Mouse (Mus musculus) heart, adult 2 months (tissue): ENCODE measurements around the gene Traf5. TPM values are rescaled to one million over a fixed set of nuclear protein-coding genes. Genes with fewer than 3 reads are reported as not detected.

Experiments
- DNase-seq, 2 experiments: peaks; one replicate each; pipeline ENCODE4 v3.0.0; 2021
- H3K27ac ChIP-seq: fragments of 200-600 bp; 2 replicates; pipeline ENCODE4 v1.8.1; 2022
- H3K27me3 ChIP-seq: fragments of 200-500 bp; 2 replicates; pipeline ENCODE4 v1.6.1; 2012; ENCODE audit warnings: mild to moderate bottlenecking, low read length, inconsistent platforms, mixed read lengths; ENCODE audit not compliant: control insufficient read depth, insufficient read depth
- H3K36me3 ChIP-seq: fragments of 200-500 bp; 2 replicates; pipeline ENCODE4 v1.6.1; 2012; ENCODE audit warnings: low read length, inconsistent platforms; ENCODE audit not compliant: control insufficient read depth, insufficient read depth
- H3K4me1 ChIP-seq: fragments of 200-500 bp; 2 replicates; pipeline ENCODE4 v1.6.1; 2011; ENCODE audit warnings: low read length; ENCODE audit not compliant: control insufficient read depth, insufficient read depth
- H3K4me3 ChIP-seq: fragments of 200-600 bp; 2 replicates; pipeline ENCODE4 v1.8.1; 2022
- H3K79me2 ChIP-seq: fragments of 200-500 bp; replicated peaks from 2 replicates; pipeline ENCODE4 v1.6.1; 2012; ENCODE audit warnings: mild to moderate bottlenecking, inconsistent platforms, low read length, moderate library complexity, mixed read lengths; ENCODE audit not compliant: control insufficient read depth, insufficient read depth
- H3K9ac ChIP-seq: fragments of 200-500 bp; 2 replicates; pipeline ENCODE4 v1.6.1; 2012; ENCODE audit warnings: low read depth, mild to moderate bottlenecking, control low read depth, inconsistent platforms, low read length, mixed read lengths
- CTCF ChIP-seq: fragments of 200-600 bp; IDR thresholded peaks from 2 replicates; pipeline ENCODE4 v1.8.1; 2022; ENCODE audit warnings: antibody characterized with exemption, mild to moderate bottlenecking, moderate library complexity
- EP300 ChIP-seq: fragments of 200-500 bp; IDR thresholded peaks from 2 replicates; pipeline ENCODE4 v1.6.1; 2011; ENCODE audit warnings: low read depth, low read length, control low read depth; ENCODE audit not compliant: insufficient read depth
- POLR2A ChIP-seq: fragments of 200-500 bp; IDR thresholded peaks from 2 replicates; pipeline ENCODE4 v1.6.1; 2011; ENCODE audit warnings: mild to moderate bottlenecking, low read depth, low read length, control low read depth; ENCODE audit not compliant: insufficient read depth
- WGBS: fragments of 180-500 bp; shearing (Covaris S2); methylation state at CpG from one replicate; pipeline ENCODE4 v1.1.7; 2018; 5-methylcytosine and 5-hydroxymethylcytosine counted together
- intact Hi-C: fragments of 180-260 bp; cut with DNase I; formaldehyde crosslinking; loops from one replicate; pipeline ENCODE4 v1.15.1; 2025
- polyA plus RNA-seq: library from polyadenylated mRNA; depleted of rRNA; stranded (reverse); fragments of >200 nt; gene quantifications from 2 replicates; pipeline ENCODE4 v1.2.3, GENCODE M21; 2012
- total RNA-seq, 2 experiments: library from RNA; stranded (reverse); gene quantifications; 2 replicates each; pipeline ENCODE4 v1.2.3; 2021

Traf5 gene
- total and polyA plus RNA-seq, 3 experiments: 3.9 to 4.4 (median 4.3) TPM

DNA sequence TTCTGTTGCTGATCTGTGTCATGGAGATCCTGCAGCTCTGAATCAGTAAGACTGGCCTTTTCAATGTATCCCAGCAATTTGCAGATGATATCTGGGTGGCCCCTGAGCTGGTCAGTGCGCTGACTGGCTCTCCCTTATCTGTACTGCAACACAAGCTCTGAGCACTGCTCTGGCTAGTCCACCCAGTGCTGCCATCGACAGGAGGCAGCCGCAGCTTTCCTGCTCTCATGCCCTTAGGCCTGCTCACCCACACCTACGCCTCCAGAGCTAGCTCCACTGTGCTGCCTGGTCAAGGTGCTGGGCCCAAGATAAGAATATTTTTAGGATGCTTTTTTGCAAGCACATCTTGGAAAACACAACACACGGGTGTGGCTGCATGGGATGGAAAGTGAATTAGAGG, 97.9 kb downstream of the Traf5 start:
- no peak for DNase-seq
- H3K36me3 ChIP-seq: no peaks in the 10 kb centered on the region
- 62% methylated on average over 5 of the region's 5 CpGs for WGBS
- no peaks in the 10 kb centered on the region for H3K79me2 ChIP-seq
- H3K4me1 ChIP-seq: no peaks in the 10 kb centered on the region
- H3K4me3 ChIP-seq: no peak overlapping the region
- TF ChIP-seq EP300: no peak
- TF ChIP-seq POLR2A: no peak
- TF ChIP-seq CTCF: no peak
- no peaks in the 10 kb centered on the region for H3K27me3 ChIP-seq
- H3K9ac ChIP-seq: no peak overlapping the region
- H3K27ac ChIP-seq: no peak overlapping the region
- intact Hi-C loops: no loop called here

DNA sequence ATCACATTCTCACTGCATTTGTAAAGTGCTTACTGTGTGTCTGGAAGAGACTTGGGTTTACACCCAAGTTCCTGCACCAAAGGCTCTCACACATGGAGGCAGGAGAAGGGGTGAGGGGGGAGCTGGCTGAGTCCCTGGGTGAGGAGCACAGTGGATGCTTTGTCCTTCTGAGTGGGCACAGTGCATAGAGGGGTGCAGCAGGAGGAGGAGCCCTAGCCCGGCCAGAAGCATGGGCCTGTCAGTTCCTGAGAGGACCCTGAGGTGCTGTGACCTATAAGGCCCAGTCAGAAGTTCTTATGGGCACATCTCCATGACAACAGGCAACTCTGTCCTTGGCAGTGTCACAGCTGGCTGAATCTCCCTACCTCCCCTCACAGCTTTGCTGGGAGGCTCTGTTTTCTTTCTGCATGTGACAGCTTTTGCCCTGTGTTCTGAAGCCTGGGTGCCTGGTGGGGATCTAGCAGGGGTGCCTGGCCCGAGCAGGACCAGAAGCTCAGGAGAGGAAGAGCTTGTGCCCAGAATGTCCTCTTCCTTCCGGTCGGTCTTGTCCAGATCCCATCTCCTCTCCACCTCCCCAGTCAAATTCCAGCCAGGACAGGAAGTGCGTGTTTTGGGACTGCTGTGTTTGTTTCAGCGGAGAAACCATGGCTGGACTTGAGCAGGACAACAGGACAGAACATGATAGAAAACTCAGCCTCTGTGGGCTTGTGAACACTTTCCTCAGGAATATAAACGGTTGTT, 100.1 kb downstream of the Traf5 start:
- H3K36me3 ChIP-seq: no peaks in the 10 kb centered on the region
- H3K4me3 ChIP-seq: no peak overlapping the region
- H3K27ac ChIP-seq: peak overlapping the region; percentile 26; the same call in 1 of the 2 replicates
- H3K9ac ChIP-seq: no peak overlapping the region
- no peaks in the 10 kb centered on the region; the same call in 1 of the 2 replicates for H3K4me1 ChIP-seq
- no peak for DNase-seq
- intact Hi-C loops: no loop called here
- no peak for TF ChIP-seq EP300
- H3K27me3 ChIP-seq: no peaks in the 10 kb centered on the region
- H3K79me2 ChIP-seq: no peaks in the 10 kb centered on the region
- WGBS: 37% methylated on average over 7 of the region's 7 CpGs

DNA sequence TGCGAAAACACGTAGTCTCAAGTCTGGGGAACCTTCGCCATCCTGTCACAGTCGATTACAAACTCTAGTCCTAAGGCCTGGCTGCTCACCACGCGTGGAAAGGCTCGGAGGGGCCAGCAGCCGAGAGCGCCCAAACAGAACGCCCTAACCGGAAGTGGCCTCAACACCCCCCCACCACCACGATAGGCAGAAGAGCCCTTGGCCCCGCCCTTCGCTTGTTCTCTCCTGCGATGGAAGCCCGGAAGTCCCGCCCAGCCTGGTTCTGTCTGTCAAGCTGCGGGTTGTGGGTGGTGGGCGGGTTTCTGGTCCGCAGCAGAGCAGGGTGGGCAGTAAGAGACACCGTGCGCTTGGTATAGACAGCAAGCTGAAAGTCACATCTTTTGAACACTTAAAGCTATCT, 102.4 kb downstream of the Traf5 start:
- no peaks in the 10 kb centered on the region; the same call in 1 of the 2 replicates for H3K4me1 ChIP-seq
- no peaks in the 10 kb centered on the region for H3K27me3 ChIP-seq
- under 1% methylated on average over 22 of the region's 22 CpGs for WGBS
- H3K36me3 ChIP-seq: no peaks in the 10 kb centered on the region
- peak overlapping the region; percentile 92 for H3K27ac ChIP-seq
- DNase-seq: peak; percentile 95 to 96
- TF ChIP-seq EP300 (peak; percentile 63; the same call in 1 of the 2 replicates), POLR2A (peak; percentile 95), CTCF (no peak)
- peak overlapping the region; percentile 67 for H3K4me3 ChIP-seq
- peak overlapping the region; percentile 80 for H3K9ac ChIP-seq
- intact Hi-C loops: loop anchor here (2.0 kb wide), 3 partner anchors 25 to 103 kb away; partner anchors contain the start of gene Traf5
- H3K79me2 ChIP-seq: no peaks in the 10 kb centered on the region

DNA sequence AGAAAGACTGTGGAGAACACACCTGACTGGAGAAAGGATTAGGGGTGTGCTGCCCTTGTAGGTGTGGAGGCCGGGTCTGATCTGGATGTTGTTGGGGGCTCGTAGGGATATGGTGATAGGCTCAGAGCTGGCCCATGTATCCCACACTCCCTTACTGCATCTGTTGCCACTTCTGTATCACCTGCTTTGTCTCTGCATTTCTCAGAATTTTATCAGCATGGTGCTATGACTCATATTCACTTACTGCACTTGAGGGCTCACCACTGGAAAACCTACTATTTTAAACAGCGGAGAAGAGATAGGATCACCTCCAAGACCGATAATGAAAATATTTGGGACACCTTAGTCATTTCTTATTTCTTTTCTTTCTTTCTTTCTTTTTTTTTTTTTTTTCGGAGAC, 103.3 kb downstream of the Traf5 start:
- 43% methylated on average over 5 of the region's 5 CpGs for WGBS
- no peak for TF ChIP-seq CTCF
- no peak for TF ChIP-seq POLR2A
- TF ChIP-seq EP300: no peak

DNA sequence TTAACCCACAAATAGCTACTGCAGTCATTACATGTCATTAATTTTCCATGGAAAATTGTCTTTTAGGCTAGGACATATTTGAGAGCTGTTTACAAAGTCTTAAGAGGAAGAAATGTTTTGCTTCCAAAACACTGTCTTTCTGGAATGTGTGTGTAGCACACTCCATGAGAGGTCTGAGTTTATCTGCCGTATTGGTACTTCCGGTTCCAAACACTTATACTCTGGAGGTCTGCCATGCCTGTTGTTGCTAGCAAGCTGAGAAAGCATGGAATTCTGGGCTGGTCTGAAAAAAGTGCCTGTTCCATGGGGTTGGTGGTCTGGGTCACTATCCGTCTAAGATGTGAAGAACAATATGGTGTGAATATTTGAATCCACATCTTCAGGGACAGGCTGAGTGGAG, 103.7 kb downstream of the Traf5 start:
- Histone ChIP-seq H3K36me3 (no peaks in the 10 kb centered on the region), H3K4me3 (no peak overlapping the region), H3K27me3 (no peaks in the 10 kb centered on the region), H3K27ac (no peak overlapping the region), H3K79me2 (no peaks in the 10 kb centered on the region), H3K4me1 (no peaks in the 10 kb centered on the region; the same call in 1 of the 2 replicates), H3K9ac (no peak overlapping the region)
- intact Hi-C loops: no loop called here
- TF ChIP-seq EP300 (no peak), CTCF (no peak), POLR2A (no peak)
- 24% methylated on average over 3 of the region's 3 CpGs for WGBS
- DNase-seq: no peak

More for the DNA sequence above, 103.3 kb downstream of the Traf5 start:
- intact Hi-C loops: no loop called here
- no peak overlapping the region for H3K27ac ChIP-seq
- H3K4me1 ChIP-seq: no peaks in the 10 kb centered on the region; the same call in 1 of the 2 replicates
- H3K9ac ChIP-seq: no peak overlapping the region
- no peaks in the 10 kb centered on the region for H3K36me3 ChIP-seq
- H3K79me2 ChIP-seq: no peaks in the 10 kb centered on the region
- H3K4me3 ChIP-seq: no peak overlapping the region; the same call in 1 of the 2 replicates
- no peaks in the 10 kb centered on the region for H3K27me3 ChIP-seq
- DNase-seq: no peak

DNA sequence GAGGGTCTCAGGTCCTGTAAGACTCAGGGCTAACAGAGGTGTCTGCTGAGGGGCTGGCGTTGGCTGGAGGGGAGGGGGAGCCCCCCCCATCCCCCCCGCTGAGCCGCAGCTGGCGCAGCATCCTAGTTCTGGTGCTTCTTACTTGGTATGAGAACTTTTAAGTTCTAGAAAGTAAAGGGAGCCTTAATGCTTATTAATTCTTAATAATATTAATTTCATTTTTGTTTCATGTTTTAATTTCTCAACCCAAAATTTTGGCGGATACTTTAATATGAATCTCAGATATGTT, 104.9 kb downstream of the Traf5 start:
- TF ChIP-seq CTCF (no peak), EP300 (no peak), POLR2A (no peak)
- Histone ChIP-seq H3K9ac (no peak overlapping the region), H3K4me3 (no peak overlapping the region), H3K4me1 (no peaks in the 10 kb centered on the region; the same call in 1 of the 2 replicates), H3K79me2 (no peaks in the 10 kb centered on the region), H3K27ac (no peak overlapping the region), H3K27me3 (no peaks in the 10 kb centered on the region), H3K36me3 (no peaks in the 10 kb centered on the region)
- intact Hi-C loops: no loop called here
- DNase-seq: no peak
- WGBS: 49% methylated on average over 5 of the region's 5 CpGs
